In genomic region chrX:73613665-73614064, GRCm38 (mm10) we compare ENCODE assay signal across 22 mouse cellular contexts. TPM values are rescaled to one million over a fixed set of nuclear protein-coding genes. Genes with fewer than 3 reads are reported as not detected.
DNase-seq lines count a peak whose midpoint lies in the region; ATAC-seq and TF ChIP-seq lines count a peak whose summit lies in the region.
"Had no signal": no experiment of that assay in that cellular context is flagged by ENCODE, and none has a peak within 500 bp of the region (broad histone marks: within the 10 kb centered on the region; RNA-seq: fewer than 3 reads in every experiment).

No protein-coding gene starts in this region.

- H3K36me3 ChIP-seq in heart, embryonic 10.5 days, result no peaks in the 10 kb centered on the region
- no peaks in the 10 kb centered on the region for H3K36me3 ChIP-seq in liver, adult 2 months (ENCODE audit: control insufficient read depth, insufficient read depth, low read length)
- H3K36me3 ChIP-seq in liver, embryonic 12.5 days, result no peaks in the 10 kb centered on the region
- H3K36me3 ChIP-seq in stomach, embryonic 15.5 days, result no peaks in the 10 kb centered on the region
- H3K36me3 ChIP-seq: forebrain, embryonic 10.5 days; heart, embryonic 12.5 days; hindbrain, embryonic 13.5 days; limb, embryonic 15.5 days; midbrain, embryonic 12.5 days; neural tube, embryonic 12.5 days had no signal

- no peaks in the 10 kb centered on the region for H3K9me3 ChIP-seq in heart, embryonic 10.5 days
- H3K9me3 ChIP-seq in liver, embryonic 12.5 days (replicated peaks), result no peaks in the 10 kb centered on the region
- H3K9me3 ChIP-seq in stomach, embryonic 15.5 days, result no peaks in the 10 kb centered on the region
- H3K9me3 ChIP-seq: forebrain, embryonic 10.5 days; heart, embryonic 12.5 days; hindbrain, embryonic 13.5 days; limb, embryonic 15.5 days; midbrain, embryonic 12.5 days; neural tube, embryonic 12.5 days had no signal

- TF ChIP-seq CTCF in liver, adult 2 months (IDR thresholded peaks at IDR 0.05; ENCODE audit: low read depth, low read length), result no peak

- H3K79me2 ChIP-seq in liver, adult 2 months (ENCODE audit: control insufficient read depth, insufficient read depth, low read length), result no peaks in the 10 kb centered on the region

- H3K4me3 ChIP-seq in heart, embryonic 10.5 days, result no peak overlapping the region
- H3K4me3 ChIP-seq in liver, adult 2 months (ENCODE audit: insufficient read depth, low read depth, low read length), result no peak overlapping the region
- H3K4me3 ChIP-seq in liver, embryonic 12.5 days, result no peak overlapping the region
- no peak overlapping the region for H3K4me3 ChIP-seq in stomach, embryonic 15.5 days (replicated peaks)
- H3K4me3 ChIP-seq: forebrain, embryonic 10.5 days; heart, embryonic 12.5 days; hindbrain, embryonic 13.5 days; layer of hippocampus, adult 2 months; limb, embryonic 15.5 days; midbrain, embryonic 12.5 days; neural tube, embryonic 12.5 days had no signal

- whole genome bisulfite sequencing in heart, embryonic 10.5 days, result 75% methylated on average over 4 of the region's 4 CpGs
- 26% methylated on average over 4 of the region's 4 CpGs for WGBS in liver, adult 2 months
- whole genome bisulfite sequencing in liver, embryonic 12.5 days (ENCODE audit: insufficient replicate concordance), result 57% methylated on average over 4 of the region's 4 CpGs
- 52% methylated on average over 4 of the region's 4 CpGs for WGBS in stomach, embryonic 15.5 days

- H3K27ac ChIP-seq in heart, embryonic 10.5 days, result no peak overlapping the region
- H3K27ac ChIP-seq in liver, adult 2 months (replicated peaks; ENCODE audit: insufficient read depth, low read depth, low read length), result no peak overlapping the region
- H3K27ac ChIP-seq in liver, embryonic 12.5 days, result no peak overlapping the region
- H3K27ac ChIP-seq in stomach, embryonic 15.5 days, result peak overlapping the region; percentile 40; the same call in 1 of the 2 replicates
- H3K27ac ChIP-seq: forebrain, embryonic 10.5 days; hindbrain, embryonic 13.5 days; layer of hippocampus, adult 2 months; limb, embryonic 15.5 days; midbrain, embryonic 12.5 days; neural tube, embryonic 12.5 days had no signal

- H3K4me2 ChIP-seq in liver, embryonic 12.5 days, result no peak overlapping the region
- no peak overlapping the region for H3K4me2 ChIP-seq in stomach, embryonic 15.5 days
- H3K4me2 ChIP-seq: heart, embryonic 12.5 days; hindbrain, embryonic 13.5 days; limb, embryonic 15.5 days; midbrain, embryonic 12.5 days; neural tube, embryonic 12.5 days had no signal

- peak; percentile 5 for DNase-seq in heart, adult 11 months
- DNase-seq in heart, embryonic 10.5 days (ENCODE audit: low spot score), result no peak
- DNase-seq in liver, adult 2 months (ENCODE audit: extremely low read depth, low read depth, low spot score), result peak; percentile 42
- DNase-seq in brain, adult 2 months (ENCODE audit: low read depth, low spot score), result peak; percentile 37
- DNase-seq in spleen, postnatal 14 days (ENCODE audit: low spot score in 2 of 2), result no peak
- DNase-seq in testis, postnatal 14 days (ENCODE audit: low spot score), result no peak
- DNase-seq: adrenal gland, adult 2 months; cerebellum, adult 8-10 months; heart, postnatal 14 days; layer of hippocampus, postnatal 36 days; thymus, adult 2 months had no signal

- H3K4me1 ChIP-seq in heart, embryonic 10.5 days, result no peaks in the 10 kb centered on the region
- H3K4me1 ChIP-seq in liver, adult 2 months (ENCODE audit: control insufficient read depth, insufficient read depth, low read length), result peaks cover 4% of the 10 kb centered on the region; the same call in 1 of the 2 replicates
- H3K4me1 ChIP-seq in liver, embryonic 12.5 days, result no peaks in the 10 kb centered on the region
- no peaks in the 10 kb centered on the region for H3K4me1 ChIP-seq in stomach, embryonic 15.5 days
- H3K4me1 ChIP-seq: forebrain, embryonic 10.5 days; heart, embryonic 12.5 days; hindbrain, embryonic 13.5 days; limb, embryonic 15.5 days; midbrain, embryonic 12.5 days; neural tube, embryonic 12.5 days had no signal

- peaks cover 13% of the 10 kb centered on the region; the same call in 1 of the 2 replicates for H3K27me3 ChIP-seq in heart, embryonic 10.5 days (ENCODE audit: insufficient read depth, poor library complexity, severe bottlenecking)
- no peaks in the 10 kb centered on the region for H3K27me3 ChIP-seq in liver, adult 2 months (ENCODE audit: control insufficient read depth, insufficient read depth, low read length)
- peaks cover 16% of the 10 kb centered on the region for H3K27me3 ChIP-seq in liver, embryonic 12.5 days (replicated peaks)
- H3K27me3 ChIP-seq in stomach, embryonic 15.5 days (replicated peaks), result no peaks in the 10 kb centered on the region
- H3K27me3 ChIP-seq: hindbrain, embryonic 13.5 days; neural tube, embryonic 12.5 days had no signal

- H3K9ac ChIP-seq in liver, adult 2 months (ENCODE audit: low read depth, low read length), result no peak overlapping the region
- H3K9ac ChIP-seq in liver, embryonic 12.5 days, result no peak overlapping the region
- H3K9ac ChIP-seq in stomach, embryonic 15.5 days, result no peak overlapping the region
- H3K9ac ChIP-seq: heart, embryonic 12.5 days; hindbrain, embryonic 13.5 days; limb, embryonic 15.5 days; midbrain, embryonic 12.5 days; neural tube, embryonic 12.5 days had no signal

- no peak for TF ChIP-seq POLR2A in liver, adult 2 months (IDR thresholded peaks at IDR 0.05; ENCODE audit: extremely low read depth, insufficient read depth, low read length)

- no peak for ATAC-seq in liver, embryonic 12.5 days
- peak; percentile 58; the same call in 1 of the 2 replicates for ATAC-seq in stomach, embryonic 15.5 days (ENCODE audit: insufficient read depth, low FRiP score, low read depth)
- ATAC-seq: inflammation-experienced regulatory T-cells, adult 6 months had no signal

RNA-seq across cellular contexts. Expression of gene Dusp9, which starts 25.6 kb away (rescaled TPM):
- 26.1 and 65.3 TPM in 2 replicates for polyA plus RNA-seq in heart, embryonic 10.5 days (2016; fragmentation: Nextera tagmentation; extraction: Ambion mirVana)
- total RNA-seq in liver, adult 2 months (2014; rRNA removed), result 0.07 TPM in 1 of 2 replicates, not detected in the other
- polyA plus RNA-seq in liver, adult 2 months (2012; rRNA removed), result 0.04 TPM in 1 of 2 replicates, not detected in the other
- polyA plus RNA-seq in liver, embryonic 12.5 days (2016; fragmentation: Nextera tagmentation; extraction: Ambion mirVana), result 55.2 and 56.5 TPM in 2 replicates
- polyA plus RNA-seq in stomach, embryonic 15.5 days (2015; fragmentation: Nextera tagmentation; extraction: Ambion mirVana), result 15.0 and 16.9 TPM in 2 replicates
- total RNA-seq: gastrocnemius, adult 18-20 months; heart, postnatal 14 days had no signal

RNA-seq across cellular contexts. Expression of gene Pnck, which starts 46.3 kb away (rescaled TPM):
- 7.3 and 8.0 TPM in 2 replicates for polyA plus RNA-seq in heart, embryonic 10.5 days (2016; fragmentation: Nextera tagmentation; extraction: Ambion mirVana)
- total RNA-seq in liver, adult 2 months (2014; rRNA removed), result not detected in 2 replicates
- polyA plus RNA-seq in liver, adult 2 months (2012; rRNA removed), result 0.07 TPM in 1 of 2 replicates, not detected in the other
- polyA plus RNA-seq in liver, embryonic 12.5 days (2016; fragmentation: Nextera tagmentation; extraction: Ambion mirVana), result 1.2 and 1.4 TPM in 2 replicates
- polyA plus RNA-seq in stomach, embryonic 15.5 days (2015; fragmentation: Nextera tagmentation; extraction: Ambion mirVana), result 17.7 and 20.4 TPM in 2 replicates

RNA-seq across cellular contexts. Expression of gene Slc6a8, which starts 59.3 kb away (rescaled TPM):
- 5.8 and 6.2 TPM in 2 replicates for polyA plus RNA-seq in heart, embryonic 10.5 days (2016; fragmentation: Nextera tagmentation; extraction: Ambion mirVana)
- 1.0 and 2.6 TPM in 2 replicates for total RNA-seq in liver, adult 2 months (2014; rRNA removed)
- polyA plus RNA-seq in liver, adult 2 months (2012; rRNA removed), result 2.3 and 5.2 TPM in 2 replicates
- polyA plus RNA-seq in liver, embryonic 12.5 days (2016; fragmentation: Nextera tagmentation; extraction: Ambion mirVana), result 1.3 and 1.8 TPM in 2 replicates
- 6.8 and 7.1 TPM in 2 replicates for polyA plus RNA-seq in stomach, embryonic 15.5 days (2015; fragmentation: Nextera tagmentation; extraction: Ambion mirVana)

Comparison
In these comparisons a context has a peak if more than half of its experiments do, and no peak if none do; other contexts are left out.
1. DNase-seq: peak in heart, adult 11 months (single experiment), liver, adult 2 months (single experiment) and brain, adult 2 months (single experiment); none in heart, embryonic 10.5 days (single experiment), spleen, postnatal 14 days (0 of 2) and testis, postnatal 14 days (single experiment).
2. RNA of gene Dusp9, which starts 25.6 kb away (polyA plus RNA-seq): 26.1 to 65.3 TPM in heart, embryonic 10.5 days, 55.2 to 56.5 TPM in liver, embryonic 12.5 days and 15.0 to 16.9 TPM in stomach, embryonic 15.5 days; 0.04 TPM in liver, adult 2 months; every median in the first group is over 10 times any median in the second.